Mouse (Mus musculus) MEL (cell line): ENCODE measurements around the gene Garnl3. TPM values are rescaled to one million over a fixed set of nuclear protein-coding genes. Genes with fewer than 3 reads are reported as not detected.

Experiments used
- DNase-seq: peaks from one replicate; pipeline ENCODE4 v3.0.0; 2011; ENCODE audit warnings: low read depth, low spot score
- H3K27ac ChIP-seq: 2 replicates; pipeline ENCODE4 v1.5.1; 2012; ENCODE audit warnings: low read depth, mild to moderate bottlenecking, control low read depth, low read length, moderate library complexity; ENCODE audit not compliant: control insufficient read depth
- H3K27me3 ChIP-seq, 2 experiments: fragments of 150-350 bp in 1 of 2; sonication (generic) in 1 of 2; 2 replicates each; pipeline ENCODE4 v1.6.1; 2012; ENCODE audit warnings: low read length in 2 of 2, mild to moderate bottlenecking in 2 of 2, improper control_type of control experiment in 1 of 2, moderate library complexity in 1 of 2; ENCODE audit not compliant: insufficient read depth in 2 of 2, control insufficient read depth in 1 of 2
- H3K36me3 ChIP-seq, 2 experiments: 2 replicates each; pipeline ENCODE4 v1.6.1; 2012 to 2014; ENCODE audit warnings: low read length in 2 of 2, improper control_type of control experiment in 1 of 2, inconsistent platforms in 1 of 2, mild to moderate bottlenecking in 1 of 2; ENCODE audit not compliant: insufficient read depth in 2 of 2, control insufficient read depth in 1 of 2
- H3K4me1 ChIP-seq, 2 experiments: fragments of 150-350 bp in 1 of 2; sonication (generic) in 1 of 2; 2 replicates each; pipeline ENCODE4 v1.6.1; 2012; ENCODE audit warnings: low read length in 2 of 2, improper control_type of control experiment in 1 of 2, mild to moderate bottlenecking in 1 of 2; ENCODE audit not compliant: insufficient read depth in 2 of 2, control insufficient read depth in 1 of 2
- H3K4me3 ChIP-seq, 2 experiments: fragments of 150-350 bp in 1 of 2; sonication (generic) in 1 of 2; 2 replicates each; pipeline ENCODE4 v1.5.1; 2012; ENCODE audit warnings: low read depth in 2 of 2, low read length in 2 of 2, mild to moderate bottlenecking in 2 of 2, moderate library complexity in 2 of 2, control low read depth in 1 of 2, improper control_type of control experiment in 1 of 2; ENCODE audit not compliant: control insufficient read depth in 1 of 2, insufficient read depth in 1 of 2
- H3K79me2 ChIP-seq: 2 replicates; pipeline ENCODE4 v1.6.1; 2012; ENCODE audit warnings: mild to moderate bottlenecking, low read length, moderate library complexity; ENCODE audit not compliant: control insufficient read depth, poor library complexity, insufficient read depth
- H3K9ac ChIP-seq: 2 replicates; pipeline ENCODE4 v1.6.1; 2012; ENCODE audit warnings: low read depth, mild to moderate bottlenecking, control low read depth, low read length, moderate library complexity; ENCODE audit not compliant: control insufficient read depth, poor library complexity, severe bottlenecking
- H3K9me3 ChIP-seq: fragments of 150-350 bp; sonication (generic); replicated peaks from 2 replicates; pipeline ENCODE4 v1.6.1; 2012; ENCODE audit warnings: mild to moderate bottlenecking, low read length, improper control_type of control experiment, moderate library complexity; ENCODE audit not compliant: insufficient read depth
- BHLHE40 ChIP-seq: IDR thresholded peaks from 2 replicates; pipeline ENCODE4 v1.6.1; 2012; ENCODE audit warnings: low read depth, mild to moderate bottlenecking, inconsistent platforms, low read length, improper control_type of control experiment, borderline replicate concordance
- CHD1 ChIP-seq: IDR thresholded peaks from 2 replicates; pipeline ENCODE4 v1.6.1; 2012; ENCODE audit warnings: low read depth, mild to moderate bottlenecking, inconsistent platforms, low read length, improper control_type of control experiment
- CHD2 ChIP-seq: IDR thresholded peaks from 2 replicates; pipeline ENCODE4 v1.6.1; 2011; ENCODE audit warnings: low read length, improper control_type of control experiment
- CTCF ChIP-seq, 3 experiments: IDR thresholded peaks in 2 of 3; conservative IDR thresholded peaks in 1 of 3; 2 replicates each; pipeline ENCODE4 v1.5.1; 2011 to 2012; ENCODE audit warnings: low read length in 3 of 3, low read depth in 2 of 3, mild to moderate bottlenecking in 2 of 3, improper control_type of control experiment in 1 of 3, inconsistent platforms in 1 of 3, mixed read lengths in 1 of 3, moderate library complexity in 1 of 3; ENCODE audit not compliant: control insufficient read depth in 1 of 3, insufficient read depth in 1 of 3, poor library complexity in 1 of 3, severe bottlenecking in 1 of 3
- E2F4 ChIP-seq: IDR thresholded peaks from 2 replicates; pipeline ENCODE4 v1.6.1; 2011; ENCODE audit warnings: low read depth, low read length, improper control_type of control experiment, borderline replicate concordance
- ELF1 ChIP-seq: IDR thresholded peaks from 2 replicates; pipeline ENCODE4 v1.6.1; 2014; ENCODE audit warnings: low read depth, mild to moderate bottlenecking, inconsistent platforms, low read length, improper control_type of control experiment, moderate library complexity
- ETS1 ChIP-seq: IDR thresholded peaks from 2 replicates; pipeline ENCODE4 v1.6.1; 2012; ENCODE audit warnings: low read depth, mild to moderate bottlenecking, inconsistent platforms, low read length, improper control_type of control experiment, moderate library complexity
- GATA1 ChIP-seq: IDR thresholded peaks from 2 replicates; pipeline ENCODE4 v1.6.1; 2011; ENCODE audit warnings: low read depth, low read length, improper control_type of control experiment
- HCFC1 ChIP-seq: IDR thresholded peaks from 2 replicates; pipeline ENCODE4 v1.6.1; 2012; ENCODE audit warnings: low read depth, mild to moderate bottlenecking, inconsistent platforms, low read length, improper control_type of control experiment, moderate library complexity
- KAT2A ChIP-seq: conservative IDR thresholded peaks from 2 replicates; pipeline ENCODE4 v1.6.1; 2012; ENCODE audit warnings: low read depth, low read length, improper control_type of control experiment, inconsistent platforms
- MAFK ChIP-seq: IDR thresholded peaks from 2 replicates; pipeline ENCODE4 v1.6.1; 2011; ENCODE audit warnings: low read depth, mild to moderate bottlenecking, low read length, improper control_type of control experiment, borderline replicate concordance
- MAX ChIP-seq: IDR thresholded peaks from 2 replicates; pipeline ENCODE4 v1.6.1; 2011; ENCODE audit warnings: low read length, improper control_type of control experiment
- MEF2A ChIP-seq: IDR thresholded peaks from 2 replicates; pipeline ENCODE4 v1.6.1; 2014; ENCODE audit warnings: low read depth, mild to moderate bottlenecking, inconsistent platforms, low read length, improper control_type of control experiment; ENCODE audit not compliant: poor library complexity, insufficient replicate concordance, severe bottlenecking; ENCODE audit errors: extremely low read depth
- MXI1 ChIP-seq: IDR thresholded peaks from 2 replicates; pipeline ENCODE4 v1.6.1; 2011; ENCODE audit warnings: mild to moderate bottlenecking, low read depth, low read length, improper control_type of control experiment
- MYC ChIP-seq: IDR thresholded peaks from 2 replicates; pipeline ENCODE4 v1.6.1; 2011; ENCODE audit warnings: low read depth, mild to moderate bottlenecking, low read length, improper control_type of control experiment, moderate library complexity
- NRF1 ChIP-seq: IDR thresholded peaks from 2 replicates; pipeline ENCODE4 v1.6.1; 2014; ENCODE audit warnings: low read depth, mild to moderate bottlenecking, inconsistent platforms, low read length, improper control_type of control experiment, moderate library complexity; ENCODE audit not compliant: poor library complexity, insufficient read depth, severe bottlenecking
- POLR2A ChIP-seq, 2 experiments: IDR thresholded peaks; 2 replicates each; pipeline ENCODE4 v1.6.1; 2011 to 2012; ENCODE audit warnings: low read length in 2 of 2, mild to moderate bottlenecking in 2 of 2, control low read depth in 1 of 2, improper control_type of control experiment in 1 of 2, low read depth in 1 of 2, moderate library complexity in 1 of 2; ENCODE audit not compliant: control insufficient read depth in 1 of 2, insufficient read depth in 1 of 2, poor library complexity in 1 of 2
- POLR2AphosphoS2 ChIP-seq: IDR thresholded peaks from 2 replicates; pipeline ENCODE4 v1.6.1; 2011; ENCODE audit warnings: low read length, improper control_type of control experiment
- POLR2AphosphoS5 ChIP-seq: IDR thresholded peaks from 2 replicates; pipeline ENCODE4 v1.6.1; 2012; ENCODE audit warnings: low read depth, borderline replicate concordance, mild to moderate bottlenecking, inconsistent platforms, low read length, moderate library complexity, mixed read lengths
- SIN3A ChIP-seq: IDR thresholded peaks from 2 replicates; pipeline ENCODE4 v1.6.1; 2012; ENCODE audit warnings: low read length, improper control_type of control experiment, inconsistent platforms
- TAL1 ChIP-seq: IDR thresholded peaks from 2 replicates; pipeline ENCODE4 v1.6.1; 2012; ENCODE audit warnings: mild to moderate bottlenecking, inconsistent platforms, low read length, moderate library complexity, mixed read lengths
- TBP ChIP-seq: IDR thresholded peaks from 2 replicates; pipeline ENCODE4 v1.8.0; 2011; ENCODE audit warnings: low read depth, low read length, improper control_type of control experiment
- TCF12 ChIP-seq: IDR thresholded peaks from 2 replicates; pipeline ENCODE4 v1.6.1; 2014; ENCODE audit warnings: low read depth, mild to moderate bottlenecking, inconsistent platforms, low read length, improper control_type of control experiment, moderate library complexity
- UBTF ChIP-seq: IDR thresholded peaks from 2 replicates; pipeline ENCODE4 v1.6.1; 2012; ENCODE audit warnings: low read depth, mild to moderate bottlenecking, inconsistent platforms, low read length, improper control_type of control experiment, moderate library complexity, borderline replicate concordance; ENCODE audit not compliant: insufficient read depth
- USF2 ChIP-seq, 2 experiments: IDR thresholded peaks; 2 replicates each; pipeline ENCODE4 v1.6.1; 2011 to 2012; ENCODE audit warnings: improper control_type of control experiment in 2 of 2, low read length in 2 of 2, borderline replicate concordance in 1 of 2, inconsistent platforms in 1 of 2, low read depth in 1 of 2, mild to moderate bottlenecking in 1 of 2; ENCODE audit not compliant: insufficient read depth in 1 of 2
- ZC3H11A ChIP-seq: IDR thresholded peaks from 2 replicates; pipeline ENCODE4 v1.6.1; 2012; ENCODE audit warnings: low read depth, mild to moderate bottlenecking, inconsistent platforms, low read length, improper control_type of control experiment
- ZKSCAN1 ChIP-seq: IDR thresholded peaks from 2 replicates; pipeline ENCODE4 v1.6.1; 2012; ENCODE audit warnings: low read depth, mild to moderate bottlenecking, inconsistent platforms, low read length, improper control_type of control experiment, moderate library complexity
- ZNF384 ChIP-seq: IDR thresholded peaks from 2 replicates; pipeline ENCODE4 v1.6.1; 2012; ENCODE audit warnings: low read depth, mild to moderate bottlenecking, inconsistent platforms, low read length, improper control_type of control experiment
- polyA plus RNA-seq, 2 experiments: library from polyadenylated mRNA; stranded (reverse) in 1 of 2; unstranded in 1 of 2; fragments of >175 nt in 1 of 2; fragments of >200 nt in 1 of 2; gene quantifications; 2 replicates each; pipeline versions ENCODE4 v1.2.1 to v1.2.4; 2012; ENCODE audit warnings: low replicate concordance in 2 of 2, low read depth in 1 of 2; ENCODE audit not compliant: insufficient read length in 2 of 2, insufficient read depth in 1 of 2, missing spikeins in 1 of 2
- total RNA-seq: library from RNA; depleted of rRNA; stranded (reverse); fragments of 300-350 nt; gene quantifications from 2 replicates; pipeline ENCODE4 v1.2.3, GENCODE M21; 2012

Gene Garnl3
- total and polyA plus RNA-seq, 3 experiments: 1.5 to 2.3 TPM; not detected in 1

- DNase-seq: no peak
- no peaks in the 10 kb centered on the region for H3K4me1 ChIP-seq
- no peak overlapping the region for H3K27ac ChIP-seq
- H3K36me3 ChIP-seq: no peaks in the 10 kb centered on the region
- no peak overlapping the region for H3K4me3 ChIP-seq
- TF ChIP-seq ZKSCAN1: no peak
- no peak for TF ChIP-seq ETS1
- TF ChIP-seq TAL1: no peak
- no peak for TF ChIP-seq CHD2
- TF ChIP-seq ELF1: no peak
- TF ChIP-seq UBTF: no peak
- TF ChIP-seq MAX: no peak
- TF ChIP-seq BHLHE40: no peak
- no peak for TF ChIP-seq MEF2A
- no peak for TF ChIP-seq HCFC1
- TF ChIP-seq ZC3H11A: no peak
- TF ChIP-seq GATA1: no peak
- no peak for TF ChIP-seq CTCF (IDR thresholded peaks at IDR 0.05 in 2 of 3, conservative IDR thresholded peaks at IDR 0.05 in 1 of 3; ENCODE audit: control insufficient read depth in 1 of 3, insufficient read depth in 1 of 3, low read depth in 2 of 3, low read length in 3 of 3, poor library complexity in 1 of 3, severe bottlenecking in 1 of 3)
- TF ChIP-seq TCF12: no peak
- TF ChIP-seq MAFK: no peak
- TF ChIP-seq POLR2A (IDR thresholded peaks at IDR 0.05; ENCODE audit: control insufficient read depth in 1 of 2, insufficient read depth in 1 of 2, low read depth in 1 of 2, low read length in 2 of 2, poor library complexity in 1 of 2): no peak
- TF ChIP-seq E2F4: no peak
- no peak for TF ChIP-seq KAT2A
- H3K79me2 ChIP-seq: no peaks in the 10 kb centered on the region
- no peaks in the 10 kb centered on the region for H3K9me3 ChIP-seq
- H3K27me3 ChIP-seq: no peaks in the 10 kb centered on the region
- H3K9ac ChIP-seq: no peak overlapping the region
Measured at GRCm38 (mm10) chr2:33178243-33178932, 46.9 kb upstream of the Garnl3 start.

GRCm38 (mm10) chr2:33177443-33178242 is 46.2 kb upstream of the Garnl3 start:
- Histone ChIP-seq H3K9me3 (no peaks in the 10 kb centered on the region), H3K36me3 (no peaks in the 10 kb centered on the region), H3K27ac (no peak overlapping the region), H3K4me3 (no peak overlapping the region), H3K27me3 (no peaks in the 10 kb centered on the region), H3K4me1 (no peaks in the 10 kb centered on the region), H3K79me2 (no peaks in the 10 kb centered on the region), H3K9ac (no peak overlapping the region)
- no peak for DNase-seq
- TF ChIP-seq ZNF384 (no peak), CHD2 (no peak), CHD1 (no peak), POLR2AphosphoS5 (no peak), POLR2AphosphoS2 (no peak), MYC (no peak), ETS1 (no peak), MXI1 (no peak), MAX (no peak), CTCF (IDR thresholded peaks at IDR 0.05 in 2 of 3, conservative IDR thresholded peaks at IDR 0.05 in 1 of 3; ENCODE audit: control insufficient read depth in 1 of 3, insufficient read depth in 1 of 3, low read depth in 2 of 3, low read length in 3 of 3, poor library complexity in 1 of 3, severe bottlenecking in 1 of 3) (no peak), NRF1 (no peak), MEF2A (no peak), TBP (no peak), SIN3A (no peak), KAT2A (no peak), USF2 (IDR thresholded peaks at IDR 0.05; ENCODE audit: borderline replicate concordance in 1 of 2, insufficient read depth in 1 of 2, low read depth in 1 of 2, low read length in 2 of 2) (no peak)
